Mouse (Mus musculus): Measurements from ENCODE around the gene Zfp202.
A peak's percentile ranks its signal among the peaks of the same experiment; 100 is the strongest.
"Not testable (repeated sequence)": the region's sequence is repeated elsewhere in the genome, so short reads cannot be mapped to it uniquely, and the experiment has no call there.

Gene Zfp202

DNA sequence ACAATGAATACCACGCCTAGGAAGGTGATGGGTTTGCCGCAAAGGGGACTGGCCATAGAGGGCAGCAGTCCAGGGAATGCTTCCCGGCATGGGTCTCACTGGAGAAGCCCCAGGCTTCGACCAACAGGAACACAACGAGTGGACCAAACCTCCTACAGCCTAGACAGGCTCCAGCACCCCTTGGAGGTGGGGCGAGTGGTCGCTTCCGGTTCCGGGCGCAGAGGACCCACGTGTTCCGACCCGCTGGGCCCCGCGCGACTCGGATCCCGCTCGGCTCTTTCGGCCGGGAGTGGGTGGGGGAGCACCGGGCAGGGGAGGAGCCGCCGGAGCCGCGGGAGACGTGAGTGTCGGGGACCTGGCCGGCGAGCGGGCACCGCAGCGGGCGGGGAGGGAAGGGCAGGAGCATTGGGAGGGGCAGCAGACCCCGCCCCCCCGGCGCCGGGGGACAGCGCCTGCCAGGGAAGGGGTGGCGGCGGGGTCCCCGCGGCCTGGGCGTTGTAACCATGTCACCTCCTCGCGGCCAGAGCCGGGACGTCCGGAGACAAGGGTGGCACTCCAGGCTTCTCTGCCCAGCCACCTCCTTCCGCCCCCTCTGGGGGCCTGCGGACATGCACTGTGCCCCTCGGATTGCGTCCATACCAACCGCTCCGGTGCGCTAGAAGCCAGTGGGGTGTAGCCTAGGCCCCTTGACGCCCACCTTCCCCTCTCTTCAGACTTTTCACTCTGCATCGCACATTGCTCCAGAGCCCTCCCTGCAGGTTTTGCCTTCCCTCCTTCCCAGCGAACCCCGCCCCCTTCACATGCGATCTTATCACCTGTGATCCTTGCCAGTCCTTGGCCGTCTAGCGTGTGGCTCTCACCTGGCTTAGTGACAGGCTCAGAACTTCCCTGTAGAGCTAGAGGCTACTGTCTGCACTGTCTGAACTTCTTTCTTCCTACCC, at the start of gene Zfp202:
Zfp202 (plus strand) TSS at position 219 of the 941 bp plus-strand sequence.
- DNase-seq (ENCODE audit: low read depth, low spot score) = peak; percentile 85

DNA sequence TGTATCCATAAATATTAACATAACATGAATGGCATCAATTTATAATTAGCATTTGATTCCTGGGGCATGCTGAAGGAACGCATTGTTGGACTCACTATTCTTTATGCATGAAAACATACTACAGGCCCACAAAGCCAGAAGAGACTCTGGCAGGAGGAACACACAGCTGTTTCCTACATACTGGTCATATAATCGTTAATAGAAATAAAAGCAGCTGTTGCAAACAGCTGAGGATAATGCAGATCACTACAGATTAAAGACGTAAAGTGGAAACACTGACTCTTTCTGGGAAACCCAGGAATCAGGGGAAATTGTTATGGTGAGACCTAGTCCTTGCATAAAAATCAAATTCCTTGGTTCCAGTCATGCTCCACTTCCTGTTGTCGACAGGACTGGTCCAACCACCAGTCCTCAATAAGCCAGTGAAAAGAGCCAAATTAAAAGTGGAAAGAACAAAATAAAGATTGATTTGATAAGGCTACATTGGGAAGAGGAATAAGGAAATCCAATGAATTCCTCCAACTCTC, 36.9 kb upstream of the Zfp202 start:
- DNase-seq (ENCODE audit: low read depth, low spot score) = no peak

GRCm38 (mm10) chr9:40166446-40166845, 25.7 kb upstream of the Zfp202 start:
- no peak for DNase-seq (ENCODE audit: low read depth, low spot score)

GRCm38 (mm10) chr9:40177017-40177416, 15.1 kb upstream of the Zfp202 start:
- no peak for DNase-seq (ENCODE audit: low read depth, low spot score)

- no peak for DNase-seq (ENCODE audit: low read depth, low spot score)
These were observed 11.5 kb upstream of the Zfp202 start, which contains the start of gene Olfr986 for GRCm38 (mm10) chr9:40180620-40181019. TSS of gene Olfr986 (plus strand) at chr9:40180920.

GRCm38 (mm10) chr9:40185166-40185565, 7.0 kb upstream of the Zfp202 start:
- not testable (repeated sequence) for DNase-seq (ENCODE audit: low read depth, low spot score)

- no peak for DNase-seq (ENCODE audit: low read depth, low spot score)
These were observed 835 bp upstream of the Zfp202 start for GRCm38 (mm10) chr9:40191086-40191876.

- DNase-seq (ENCODE audit: low read depth, low spot score) = no peak
These were observed 3.9 kb downstream of the Zfp202 start for GRCm38 (mm10) chr9:40195981-40196380.

DNA sequence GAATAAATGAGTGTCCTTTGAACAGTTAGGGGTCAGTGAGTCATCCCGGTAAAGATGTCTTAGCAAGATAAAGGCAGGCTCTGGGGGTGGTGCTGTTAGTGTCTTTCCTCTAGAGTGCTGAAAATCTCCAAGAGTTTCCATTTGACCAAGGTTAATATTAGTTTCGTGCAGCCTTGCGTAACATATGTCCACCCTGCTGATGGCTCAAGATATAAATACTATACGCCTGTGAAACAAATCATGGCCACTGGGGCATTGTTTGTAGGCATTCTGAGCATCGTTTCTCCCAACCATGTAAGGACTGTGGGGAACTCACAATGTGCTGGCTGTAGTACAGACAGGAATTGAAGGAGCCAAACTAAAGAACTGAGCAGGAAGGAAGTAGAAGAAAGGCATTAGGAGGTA, 14.4 kb downstream of the Zfp202 start:
- DNase-seq (ENCODE audit: low read depth, low spot score) = no peak

DNA sequence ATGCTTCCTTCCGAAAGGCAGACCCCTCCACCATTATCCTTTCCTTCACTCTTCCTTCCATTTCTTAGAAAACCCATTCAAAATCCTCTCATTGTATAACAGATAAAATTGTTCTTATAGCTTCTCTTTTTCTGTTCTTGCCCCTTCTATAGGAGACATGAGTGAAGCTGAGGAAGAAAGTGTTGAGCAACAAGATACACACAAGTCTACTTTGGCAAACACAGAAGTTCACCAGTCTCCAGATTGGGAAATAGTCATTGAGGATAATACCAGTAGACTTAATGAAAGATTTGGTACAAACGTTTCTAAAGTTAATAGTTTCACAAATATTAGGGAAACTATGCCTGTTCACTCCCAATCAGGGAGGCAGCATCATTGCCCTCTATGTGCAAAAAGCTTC, 18.6 kb downstream of the Zfp202 start:
- DNase-seq (ENCODE audit: low read depth, low spot score) = no peak

DNA sequence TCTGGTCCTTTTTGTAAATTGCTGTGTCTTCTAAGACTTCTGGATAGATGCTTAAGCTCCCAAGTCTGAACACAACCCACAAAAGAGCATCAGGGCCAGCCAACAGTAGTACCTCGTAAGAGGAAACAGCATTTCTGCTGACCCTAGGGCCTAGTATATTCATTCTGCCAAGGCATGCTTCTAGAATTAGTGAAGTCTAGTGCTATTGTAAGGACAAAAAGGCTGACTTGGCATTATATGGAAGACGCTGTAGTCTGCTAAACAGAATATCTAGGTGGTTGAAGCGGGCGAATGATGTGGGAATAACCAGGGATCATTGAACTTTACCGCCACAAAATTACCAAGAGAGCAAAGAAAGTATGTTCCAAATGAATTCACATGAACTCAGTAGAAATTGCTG, 21.9 kb downstream of the Zfp202 start:
- no peak for DNase-seq (ENCODE audit: low read depth, low spot score)

GRCm38 (mm10) chr9:40216651-40217050, 24.5 kb downstream of the Zfp202 start:
- no peak for DNase-seq (ENCODE audit: low read depth, low spot score)

DNA sequence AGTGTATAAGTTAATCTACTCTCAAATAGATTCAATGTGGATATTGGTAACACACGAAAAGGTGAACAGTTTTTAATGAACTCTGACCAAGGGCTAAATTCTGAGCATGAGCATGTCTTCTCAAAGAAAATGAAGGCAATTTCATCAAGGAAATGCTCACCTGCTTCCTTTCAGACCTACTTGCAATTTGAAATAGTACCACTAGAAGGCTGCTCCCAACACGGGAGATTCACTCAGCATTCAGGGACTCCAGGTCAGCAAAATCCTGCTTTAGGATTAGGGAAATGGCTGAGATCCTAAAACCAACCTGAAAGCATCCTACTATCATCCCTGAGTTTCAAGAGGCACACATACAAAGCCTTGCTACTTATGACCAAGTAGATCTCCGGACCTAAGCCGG, 32.2 kb downstream of the Zfp202 start:
- DNase-seq (ENCODE audit: low read depth, low spot score) = no peak

DNA sequence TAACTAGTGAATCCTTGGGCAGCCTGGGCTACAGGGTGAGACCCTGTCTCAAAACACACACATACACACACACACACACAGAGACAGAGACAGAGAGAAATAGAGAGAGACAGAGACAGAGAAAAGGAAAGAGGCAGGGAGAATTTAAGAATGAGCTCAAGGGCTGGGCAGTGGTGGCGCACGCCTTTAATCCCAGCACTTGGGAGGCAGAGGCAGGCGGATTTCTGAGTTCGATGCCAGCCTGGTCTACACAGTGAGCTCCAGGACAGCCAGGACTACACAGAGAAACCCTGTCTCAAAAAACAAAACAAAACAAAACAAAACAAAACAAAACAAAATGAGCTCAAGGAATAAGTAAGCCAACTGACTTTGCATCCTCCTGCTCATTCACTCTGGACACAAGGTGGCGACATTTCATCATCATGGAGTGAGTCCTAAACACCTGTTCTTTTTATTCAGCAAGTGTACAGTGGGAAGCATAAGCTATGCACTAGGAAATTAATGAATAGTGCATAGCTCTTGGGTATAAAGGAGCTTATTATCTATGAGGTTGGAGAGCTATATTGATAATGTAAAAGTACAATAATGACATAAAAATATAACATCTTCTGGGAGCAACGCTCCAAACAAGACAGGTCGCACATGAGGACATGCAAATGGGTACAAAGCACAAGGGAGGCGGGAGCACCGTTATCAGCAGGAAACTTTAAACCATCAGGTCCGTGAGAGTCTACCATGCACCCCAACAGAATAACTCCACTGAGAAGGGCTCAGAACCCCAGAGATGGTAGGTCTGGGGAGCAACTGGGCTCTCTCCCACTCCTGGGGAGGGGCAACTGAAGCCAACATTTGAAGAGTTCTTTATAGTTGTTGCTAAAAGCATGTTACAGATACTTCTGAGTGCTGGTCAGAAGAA, 36.0 kb downstream of the Zfp202 start:
- peak; percentile 74 for DNase-seq (ENCODE audit: low read depth, low spot score)

DNA sequence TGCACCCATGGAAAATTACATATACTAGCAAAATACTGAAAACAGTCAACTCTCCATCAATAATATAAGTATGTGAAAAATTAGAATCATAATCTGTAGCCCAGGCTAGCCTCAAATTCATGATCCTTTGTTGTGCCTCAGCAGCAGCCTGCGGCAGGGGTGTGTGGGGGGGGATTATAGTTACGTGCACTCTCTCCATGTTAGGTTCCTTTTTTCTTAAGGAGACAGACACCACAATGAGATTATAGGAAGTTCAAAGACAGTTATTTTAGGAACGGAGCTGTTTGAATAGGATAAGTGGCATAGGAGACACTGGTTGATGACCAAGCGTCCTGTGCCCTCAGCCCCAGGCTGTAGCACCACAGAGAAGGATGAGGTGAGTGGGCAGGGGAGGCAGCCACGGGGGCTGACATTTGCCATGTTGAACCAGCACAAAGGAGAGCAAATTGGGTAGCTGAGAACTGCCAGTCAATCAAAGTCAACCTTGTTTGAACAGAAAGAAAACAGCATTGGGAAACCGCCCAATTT, 36.8 kb downstream of the Zfp202 start:
- no peak for DNase-seq (ENCODE audit: low read depth, low spot score)

DNA sequence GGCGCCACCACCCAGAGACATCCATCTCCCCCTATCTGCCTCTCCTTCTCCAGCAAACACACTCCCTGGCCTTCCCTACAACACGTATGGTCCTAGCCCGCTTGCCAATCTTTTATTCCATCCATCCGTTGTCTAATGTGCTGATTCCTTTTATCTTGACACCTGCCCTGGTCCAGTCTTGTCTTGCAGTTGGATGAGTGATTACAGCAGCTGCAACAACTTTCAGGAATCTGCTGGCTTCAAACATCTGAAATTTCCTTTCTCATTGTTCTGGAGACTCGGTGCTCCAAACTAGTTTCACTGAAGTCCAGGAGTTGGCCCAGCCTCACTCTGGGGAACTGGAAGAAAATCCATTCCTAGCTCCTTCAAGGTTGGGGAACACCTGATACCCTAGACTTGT, 37.4 kb downstream of the Zfp202 start:
- no peak for DNase-seq (ENCODE audit: low read depth, low spot score)

DNA sequence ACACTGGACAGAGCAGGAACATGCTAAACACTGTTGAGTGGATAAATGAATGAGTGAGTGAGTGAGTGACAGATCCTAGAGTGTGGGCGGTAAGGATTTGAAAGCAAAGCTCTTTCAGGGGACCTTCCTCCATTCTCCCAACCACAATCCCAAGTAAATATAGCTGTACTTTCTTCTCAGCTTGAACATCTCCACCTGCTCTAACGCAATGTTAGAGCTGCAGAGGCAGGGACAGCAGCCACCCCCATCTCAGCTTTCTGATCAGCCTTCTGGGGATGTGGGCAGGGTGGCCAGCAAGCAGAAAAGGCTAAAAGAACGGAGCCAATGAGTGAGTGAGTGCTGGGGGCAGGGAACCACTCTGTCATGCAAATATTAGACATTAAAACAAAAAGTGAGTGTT, 38.9 kb downstream of the Zfp202 start:
- DNase-seq (ENCODE audit: low read depth, low spot score) = no peak

GRCm38 (mm10) chr9:40234233-40235072, 42.3 kb downstream of the Zfp202 start:
- no peak for DNase-seq (ENCODE audit: low read depth, low spot score)

GRCm38 (mm10) chr9:40235220-40235619, 43.1 kb downstream of the Zfp202 start:
- no peak for DNase-seq (ENCODE audit: low read depth, low spot score)

DNA sequence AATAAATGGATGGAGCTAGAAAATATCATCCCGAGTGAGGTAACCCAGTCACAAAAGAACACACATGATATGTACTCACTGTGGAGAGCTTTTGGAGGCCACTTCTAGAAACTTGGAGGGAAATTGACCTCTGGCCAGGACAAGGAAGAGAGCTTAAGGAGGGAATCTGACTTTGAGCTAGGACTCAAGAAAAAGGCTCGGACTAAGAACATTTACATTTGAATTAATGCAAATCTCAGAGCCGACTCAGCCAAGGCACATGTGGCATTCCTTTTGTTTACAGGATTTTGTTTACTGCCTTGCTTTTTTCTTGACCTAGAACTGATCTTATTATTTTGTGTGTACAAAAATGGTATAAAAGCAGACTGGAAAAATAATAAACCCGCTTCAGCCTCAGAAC, 47.6 kb downstream of the Zfp202 start:
- no peak for DNase-seq (ENCODE audit: low read depth, low spot score)
